Mouse (Mus musculus): ENCODE data around the gene 2310007B03Rik.

2310007B03Rik gene

DNA sequence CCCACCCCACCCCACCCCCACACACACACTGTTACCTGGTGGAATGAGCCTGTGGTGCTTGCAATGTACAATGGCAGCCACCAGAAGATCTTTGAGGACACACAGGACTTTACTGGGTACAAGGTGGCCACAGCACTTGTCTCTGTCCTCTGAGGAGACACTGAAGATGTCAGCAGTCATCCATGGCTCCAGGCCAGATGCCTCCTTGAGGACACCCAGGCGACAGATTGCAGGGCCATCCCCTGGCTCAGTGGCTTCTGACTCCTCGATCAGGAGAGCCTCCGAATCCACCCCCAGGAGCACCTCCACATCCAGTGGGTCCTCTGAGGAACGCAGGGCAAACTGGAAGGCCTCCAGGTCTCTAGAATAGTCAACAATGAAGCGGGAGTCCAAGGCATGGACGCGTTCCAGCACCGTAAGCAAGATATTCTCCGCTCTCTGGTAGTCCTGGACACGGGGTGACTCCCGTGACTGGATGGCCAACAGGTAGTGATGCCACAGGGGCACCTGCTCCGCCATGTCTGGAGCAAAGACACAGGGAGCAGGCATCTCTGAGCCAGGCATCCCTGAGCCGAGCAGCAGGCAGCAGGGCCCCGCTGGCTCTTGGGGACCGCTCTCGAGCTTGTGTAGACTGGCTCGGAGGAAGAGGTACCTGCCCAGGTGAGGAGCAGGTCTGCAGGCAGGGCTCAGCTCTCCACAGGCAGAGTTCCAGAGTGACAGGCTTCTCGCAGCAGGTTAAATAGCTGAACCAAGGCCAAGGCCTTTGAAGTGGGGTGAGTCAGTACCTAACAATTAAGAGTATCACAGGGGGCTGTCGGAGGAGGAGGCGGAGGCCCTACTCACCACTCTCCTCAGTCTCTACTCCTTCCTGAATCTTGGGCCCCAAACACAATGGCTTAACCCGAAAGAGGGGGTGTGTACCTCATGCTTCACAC is 915 bp downstream of the 2310007B03Rik start:
- DNase-seq = peak; percentile 33

DNA sequence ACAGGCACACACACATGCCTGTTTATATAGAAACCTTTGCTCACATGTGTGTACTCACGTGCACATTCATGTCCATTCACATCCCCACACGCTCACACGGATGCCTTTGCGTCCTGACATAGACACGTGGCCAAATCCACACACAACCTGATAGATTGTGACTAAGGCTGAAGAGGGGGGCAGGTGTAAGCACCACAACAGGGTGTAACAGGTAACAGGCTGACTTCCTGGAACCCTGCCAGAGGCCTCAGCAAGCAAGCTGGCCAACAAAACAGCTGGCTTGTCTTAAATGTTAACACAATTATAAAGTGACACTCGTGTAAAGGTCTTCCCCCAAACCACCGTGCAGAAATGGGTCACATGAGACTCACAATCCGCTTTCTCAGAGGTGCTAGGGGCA is 1.8 kb downstream of the 2310007B03Rik start:
- no peak for DNase-seq

DNA sequence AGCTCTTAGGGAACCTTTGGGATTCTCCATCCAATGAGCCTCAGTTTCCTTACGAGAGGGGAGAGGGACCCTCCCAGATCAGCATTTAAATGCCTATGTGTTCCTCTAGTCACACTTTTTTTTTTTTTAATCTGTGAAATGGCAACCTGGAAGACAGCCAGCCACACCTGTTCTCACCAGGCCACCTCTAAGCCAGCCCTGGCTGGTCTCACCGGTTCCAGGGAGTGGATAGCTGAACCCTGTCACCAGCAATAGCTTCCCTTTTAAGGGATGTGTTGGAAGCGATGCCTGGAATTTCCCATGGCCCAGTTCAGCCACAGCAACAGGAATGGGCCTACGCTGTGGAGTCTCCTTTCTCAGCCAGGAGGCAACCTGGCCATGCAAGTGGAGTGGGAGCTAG is 3.2 kb downstream of the 2310007B03Rik start:
- DNase-seq = no peak

DNA sequence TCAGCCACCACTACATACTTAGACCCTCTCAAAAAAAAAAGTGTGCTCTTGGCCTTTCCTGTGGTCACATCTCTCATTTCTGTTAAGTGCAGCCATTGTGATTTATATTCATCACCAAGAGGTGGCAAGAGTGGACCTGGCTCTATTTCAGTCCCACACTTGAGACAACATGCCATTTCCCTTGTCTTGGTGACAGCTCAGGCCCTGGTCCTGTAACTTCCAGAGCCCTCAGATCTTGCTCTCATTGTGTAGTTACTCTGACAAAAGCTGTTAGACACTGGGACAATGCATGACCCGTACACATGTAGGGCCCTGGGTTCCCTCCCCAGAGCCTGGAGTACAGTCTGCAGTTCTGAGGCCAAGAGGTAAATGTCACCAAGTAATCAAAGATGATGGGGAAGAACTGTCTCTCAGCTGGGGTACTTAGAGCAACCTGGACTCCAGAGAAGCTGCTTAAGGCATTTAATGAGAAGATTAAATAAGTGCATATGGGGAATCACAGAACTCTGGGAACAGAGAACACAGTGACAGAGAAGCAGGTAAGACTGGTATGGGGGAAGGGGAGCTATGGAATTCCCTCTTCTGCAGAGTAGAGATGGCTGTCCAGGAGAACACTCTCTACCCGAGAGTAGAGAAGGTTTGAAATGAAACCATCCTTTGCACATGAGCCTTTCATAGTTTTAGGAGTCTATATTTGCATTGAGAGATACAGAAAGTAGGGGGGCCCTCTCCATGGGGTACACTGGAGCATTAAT is 9.7 kb downstream of the 2310007B03Rik start:
- no peak for DNase-seq

DNA sequence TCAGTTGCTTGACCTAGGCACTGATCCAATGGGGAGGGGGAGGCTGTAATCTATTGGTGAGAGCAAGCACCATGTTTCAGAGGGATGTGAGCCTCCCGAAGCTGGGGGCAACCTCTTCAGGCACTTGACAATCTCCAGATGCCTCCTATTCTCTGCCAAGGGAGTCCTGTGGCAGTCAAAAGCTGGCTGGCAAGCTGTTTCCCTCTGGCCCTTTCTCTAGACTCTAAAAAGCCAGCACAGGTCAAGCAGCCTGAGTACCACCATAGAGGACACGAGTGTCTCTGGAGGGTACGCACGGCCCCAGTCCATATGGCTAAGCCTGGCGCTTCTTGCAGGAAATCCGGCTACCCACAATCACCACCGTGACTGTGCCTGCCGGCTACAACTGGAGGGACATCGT is 16.6 kb downstream of the 2310007B03Rik start:
- DNase-seq = no peak

DNA sequence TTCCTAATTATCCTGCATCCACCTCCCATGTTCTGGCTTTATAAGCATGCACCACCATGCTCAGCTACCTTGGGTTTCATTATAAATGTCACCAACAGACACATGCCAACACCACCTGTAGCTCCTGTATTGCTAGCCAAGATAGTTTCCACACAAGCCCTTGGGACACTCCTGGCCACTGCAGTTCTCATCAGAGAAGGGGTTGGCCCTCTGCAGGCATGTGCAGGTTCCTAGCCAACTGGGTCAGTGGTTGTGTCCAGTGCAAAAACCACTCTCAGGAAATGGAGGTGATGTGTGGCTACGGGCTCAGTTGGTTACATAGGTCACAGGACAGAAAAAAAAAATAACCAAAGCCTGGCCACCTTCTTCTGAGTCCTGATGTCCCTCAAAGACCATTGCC is 17.9 kb downstream of the 2310007B03Rik start:
- DNase-seq = no peak

DNA sequence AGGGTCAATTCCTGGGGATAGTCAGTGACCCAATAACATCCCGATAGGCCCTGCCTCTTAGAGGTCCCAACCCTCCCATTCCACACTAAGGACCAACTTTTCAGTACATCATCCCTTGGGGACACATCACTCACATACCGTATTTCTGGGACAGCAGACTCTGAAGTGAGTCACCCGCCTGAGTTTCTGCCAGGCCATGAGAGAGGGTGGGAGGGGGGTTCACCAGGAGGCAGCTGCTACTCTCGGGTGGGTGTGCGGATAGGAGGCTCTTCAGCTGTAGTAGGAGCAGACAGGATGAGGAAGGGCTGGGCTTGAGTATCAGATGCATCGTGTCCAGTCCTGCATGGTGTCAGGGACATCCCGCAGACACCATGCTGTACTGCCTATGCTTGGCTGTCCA is 21.0 kb downstream of the 2310007B03Rik start:
- no peak for DNase-seq

DNA sequence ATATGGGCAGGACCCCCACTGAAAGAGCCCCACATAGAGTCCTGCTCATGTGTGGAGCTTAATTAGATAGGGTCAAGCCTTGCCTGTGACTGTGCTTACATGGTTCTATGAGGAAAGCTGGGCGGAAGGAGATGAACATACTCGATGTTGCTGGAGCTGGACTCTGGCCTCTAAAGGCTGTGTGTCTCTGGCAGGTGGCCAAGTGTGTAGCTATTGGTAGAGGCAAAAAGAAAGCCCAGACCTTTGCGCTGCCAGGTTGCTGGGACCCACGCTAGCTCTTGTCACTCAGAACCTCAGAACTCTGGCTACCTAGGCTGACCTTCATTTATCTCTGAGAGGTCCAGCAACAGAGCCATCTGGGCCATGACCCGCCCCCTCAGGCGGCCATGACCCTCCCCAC is 22.2 kb downstream of the 2310007B03Rik start:
- DNase-seq = no peak

DNA sequence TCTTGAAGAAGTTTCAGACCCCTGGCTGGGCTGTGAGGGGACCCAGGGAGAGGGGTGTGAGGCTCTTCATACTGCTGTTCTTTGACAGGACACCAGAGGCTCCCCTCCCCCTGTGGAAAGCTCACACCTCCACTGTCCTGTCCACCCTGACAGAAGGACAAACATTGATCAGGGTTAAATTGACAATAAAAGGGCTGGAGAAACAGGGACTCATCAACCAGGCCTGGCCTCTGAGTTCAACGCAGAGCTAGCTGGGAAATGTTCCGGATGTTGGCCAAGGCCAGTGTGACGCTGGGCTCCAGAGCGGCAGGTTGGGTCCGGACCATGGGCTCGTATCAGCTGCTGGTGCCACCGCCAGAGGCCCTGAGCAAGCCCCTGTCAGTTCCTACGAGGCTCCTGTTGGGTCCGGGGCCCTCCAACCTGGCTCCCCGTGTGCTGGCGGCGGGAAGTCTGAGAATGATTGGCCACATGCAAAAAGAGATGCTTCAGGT is 25.7 kb downstream of the 2310007B03Rik start, which contains the start of gene Agxt:
Agxt (plus strand) TSS at position 205 of the 491 bp plus-strand sequence.
- DNase-seq = no peak

DNA sequence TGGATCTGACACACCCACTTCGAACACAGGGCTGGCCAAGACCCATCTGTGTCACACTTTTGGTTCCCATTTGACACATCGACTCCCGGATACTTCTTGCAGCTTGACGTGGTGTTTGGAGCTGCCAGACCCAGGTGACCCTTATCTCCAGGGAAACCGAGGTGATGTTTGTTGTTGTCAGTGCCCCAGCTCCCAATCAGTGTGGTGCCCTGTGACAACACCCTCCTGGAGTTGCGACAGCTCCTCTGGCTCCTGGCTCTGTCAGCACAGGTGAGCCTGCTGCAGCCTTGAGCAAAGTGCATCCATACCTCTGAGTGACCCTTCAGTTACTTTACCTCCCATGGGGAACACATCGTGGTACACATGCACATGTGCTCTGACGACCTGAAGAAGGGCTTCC is 28.1 kb downstream of the 2310007B03Rik start:
- no peak for DNase-seq

DNA sequence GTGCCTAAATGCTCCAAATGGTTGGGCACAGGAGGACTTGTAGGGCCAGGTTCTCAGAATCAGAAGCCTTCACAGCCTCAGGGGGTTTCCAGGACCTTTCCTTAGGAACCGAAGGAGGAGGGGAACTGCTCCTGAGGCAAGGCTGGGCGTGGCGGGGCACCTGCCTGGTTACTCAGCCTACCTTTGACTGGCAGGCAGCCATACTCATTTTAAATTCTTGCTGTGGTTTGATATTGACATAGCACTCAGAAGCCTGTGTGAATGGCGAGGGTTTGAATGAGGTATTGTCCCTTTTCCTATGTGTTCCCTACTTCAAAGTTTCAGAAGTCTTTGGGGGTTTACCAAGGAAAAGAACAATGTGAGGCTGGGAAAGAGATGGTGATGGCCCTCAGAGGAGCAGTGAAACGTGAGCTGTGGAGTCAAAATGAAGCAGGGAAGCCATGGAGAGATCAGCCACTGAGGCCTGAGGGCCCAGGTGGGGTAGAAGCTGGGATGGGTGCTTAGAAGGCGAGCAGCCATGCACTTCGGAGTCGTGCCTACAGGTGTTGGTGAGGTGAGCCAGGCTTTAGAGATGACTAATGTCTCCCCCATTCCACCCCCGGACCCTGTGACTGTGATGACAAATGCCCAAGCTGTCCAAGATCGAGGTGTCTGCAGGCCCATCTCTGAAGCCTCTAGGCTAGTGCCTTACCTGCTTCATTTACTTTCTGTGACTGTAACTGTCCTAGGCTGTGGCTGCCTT is 30.3 kb downstream of the 2310007B03Rik start:
- no peak for DNase-seq

DNA sequence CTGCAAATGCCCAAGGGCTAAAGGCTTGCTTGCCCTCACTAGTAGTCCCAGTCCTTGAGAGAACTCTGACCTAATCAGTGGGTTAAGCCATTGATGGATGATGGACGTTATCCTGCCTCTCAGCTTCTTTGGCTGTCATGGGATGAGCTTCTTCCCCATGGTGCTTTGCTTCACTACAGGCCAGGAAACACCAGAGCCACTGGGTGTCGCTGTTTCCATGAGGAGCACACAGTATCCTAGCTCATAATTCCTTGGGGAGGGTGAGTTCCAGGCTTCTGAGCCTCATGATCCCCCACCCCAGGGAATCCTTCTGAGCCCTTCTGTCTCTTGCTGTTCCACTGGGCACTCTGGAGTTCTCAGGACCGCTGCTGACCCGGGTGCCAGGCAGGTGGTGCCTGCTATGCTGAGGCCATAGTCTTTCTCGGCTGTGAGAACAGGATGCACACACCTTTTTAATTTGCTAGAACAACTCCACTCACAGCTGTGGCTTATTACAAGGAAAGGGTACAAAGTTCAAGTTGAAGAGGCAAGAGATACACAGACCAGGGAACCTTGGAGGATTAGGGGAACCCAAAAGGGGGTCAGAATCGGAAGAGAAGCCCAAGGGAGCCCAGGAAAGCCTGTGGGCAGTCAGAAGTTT is 31.9 kb downstream of the 2310007B03Rik start:
- DNase-seq = peak; percentile 33

DNA sequence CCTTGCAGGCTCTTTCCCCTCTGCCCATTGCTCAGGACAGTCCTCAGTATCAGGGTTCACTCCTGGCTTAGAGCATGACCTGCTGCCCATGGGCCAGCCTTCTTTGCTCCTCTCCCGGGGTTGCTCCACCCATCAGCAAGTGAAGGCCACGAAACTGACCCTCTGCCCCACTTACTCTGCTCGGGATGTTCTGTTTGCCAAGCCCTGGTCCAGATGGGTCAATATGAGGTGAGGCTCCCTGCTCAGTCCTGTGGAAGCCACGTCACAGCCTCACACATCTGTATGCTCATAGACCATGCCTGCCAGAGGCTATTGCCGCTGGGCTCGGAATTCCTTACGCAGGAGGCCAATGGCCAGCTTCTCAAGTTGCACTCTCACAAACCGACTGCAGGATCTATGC is 32.5 kb downstream of the 2310007B03Rik start:
- DNase-seq = no peak

DNA sequence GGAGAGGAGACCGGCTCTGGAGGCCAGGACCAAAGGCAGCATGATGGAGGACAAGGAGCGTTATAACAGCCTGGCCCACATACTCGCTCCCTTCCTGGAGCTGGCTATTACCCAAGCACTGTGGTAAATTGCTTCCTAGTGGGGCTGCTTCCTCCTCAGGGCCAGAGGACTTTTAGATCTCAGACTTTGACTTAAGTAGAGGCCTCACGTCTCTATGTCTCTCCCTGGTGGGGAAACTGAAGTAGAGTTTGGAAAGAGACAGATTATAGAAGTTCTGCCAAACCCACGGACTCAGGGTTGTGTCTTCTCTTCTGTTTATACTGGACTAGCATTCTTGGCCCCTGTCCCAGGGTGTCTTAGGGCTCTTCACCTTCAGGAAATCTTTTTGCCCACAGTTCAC is 35.5 kb downstream of the 2310007B03Rik start:
- DNase-seq = no peak

DNA sequence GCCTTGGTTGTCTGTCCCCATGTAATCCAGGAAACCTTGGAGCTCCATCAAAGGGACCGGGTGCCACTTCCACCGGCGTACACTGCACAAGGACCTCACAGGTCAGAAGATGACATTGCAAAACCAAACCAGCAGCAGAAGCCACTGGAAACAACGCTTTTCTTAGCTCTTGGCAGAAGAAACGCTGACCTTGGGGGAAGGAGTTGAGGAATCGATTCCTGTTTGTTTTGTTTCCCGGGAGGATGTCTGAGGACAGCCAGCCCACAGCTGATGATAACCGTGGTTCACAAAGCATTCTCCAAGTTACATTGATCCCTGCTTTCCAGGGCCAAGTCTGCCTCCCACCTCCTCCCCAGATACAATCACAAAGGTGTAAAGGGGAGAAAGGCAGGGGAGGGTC is 36.7 kb downstream of the 2310007B03Rik start:
- no peak for DNase-seq

DNA sequence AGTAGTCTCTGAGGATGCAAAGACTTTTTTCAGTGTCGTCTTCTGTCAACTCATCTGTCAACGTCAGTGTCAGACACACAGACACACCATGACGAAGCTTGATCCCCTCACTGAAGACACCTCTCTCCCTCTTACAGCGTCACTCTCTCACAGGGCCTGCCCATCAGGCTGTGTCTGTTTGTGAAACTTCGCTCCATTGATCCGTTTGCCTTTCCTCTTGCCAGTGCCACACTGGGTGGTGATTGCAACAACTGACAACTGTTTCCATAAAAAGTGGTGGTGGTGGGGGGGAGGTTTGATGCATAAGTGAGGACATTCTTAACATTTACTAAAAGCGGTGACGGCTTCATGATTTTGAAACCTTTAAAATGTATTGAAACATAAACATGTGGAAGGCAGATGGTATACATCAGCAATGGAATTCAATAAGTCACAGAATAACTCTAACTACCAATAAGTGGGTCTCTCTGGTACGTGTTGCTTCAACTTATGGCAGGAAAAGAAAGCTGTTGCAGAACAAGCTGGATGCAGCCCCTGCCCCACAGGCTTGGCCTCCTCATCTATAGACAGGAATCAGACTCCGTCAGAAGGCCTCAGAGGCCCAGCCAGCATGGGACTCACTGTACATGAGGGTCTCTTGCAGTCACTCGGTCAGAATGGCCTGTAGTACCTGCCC is 37.4 kb downstream of the 2310007B03Rik start:
- DNase-seq = no peak

DNA sequence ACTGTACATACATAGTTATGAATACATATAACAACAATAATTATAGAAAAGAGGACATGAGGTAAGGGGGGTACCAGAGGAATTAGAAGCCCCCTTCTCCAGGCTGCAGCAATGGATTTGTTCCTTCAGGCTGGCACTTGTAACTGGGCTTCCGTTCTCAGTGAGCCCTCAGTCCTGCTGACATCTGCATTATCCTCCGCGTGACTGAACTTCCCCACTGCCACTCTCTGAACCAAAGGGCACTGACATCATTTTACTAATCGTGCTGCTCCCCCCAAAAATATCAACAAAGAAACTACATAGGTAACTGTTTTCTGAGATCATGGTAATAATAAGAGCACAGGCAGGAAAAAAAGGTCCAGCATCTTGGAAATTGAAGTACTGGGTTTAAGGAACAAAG is 41.9 kb downstream of the 2310007B03Rik start:
- no peak for DNase-seq

DNA sequence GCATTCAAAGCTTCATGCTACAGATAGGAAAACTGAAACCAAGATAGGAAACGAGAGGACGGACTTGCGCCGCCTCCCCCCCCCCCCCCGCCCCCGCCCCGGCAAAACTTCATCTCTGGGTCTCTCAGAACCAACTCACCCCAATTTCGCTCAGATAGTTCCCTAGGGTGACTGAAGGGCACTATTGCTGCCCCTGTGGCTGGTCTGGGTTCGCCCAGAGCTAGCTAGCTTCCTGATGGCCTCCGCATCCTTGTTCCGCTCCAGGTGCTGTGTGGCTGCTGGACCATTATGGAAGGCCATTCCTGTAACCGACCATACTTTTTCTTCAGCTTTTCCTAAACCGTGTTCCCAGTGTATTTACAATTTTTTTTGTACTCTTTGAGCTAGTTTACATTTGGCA is 45.3 kb downstream of the 2310007B03Rik start:
- no peak for DNase-seq

DNA sequence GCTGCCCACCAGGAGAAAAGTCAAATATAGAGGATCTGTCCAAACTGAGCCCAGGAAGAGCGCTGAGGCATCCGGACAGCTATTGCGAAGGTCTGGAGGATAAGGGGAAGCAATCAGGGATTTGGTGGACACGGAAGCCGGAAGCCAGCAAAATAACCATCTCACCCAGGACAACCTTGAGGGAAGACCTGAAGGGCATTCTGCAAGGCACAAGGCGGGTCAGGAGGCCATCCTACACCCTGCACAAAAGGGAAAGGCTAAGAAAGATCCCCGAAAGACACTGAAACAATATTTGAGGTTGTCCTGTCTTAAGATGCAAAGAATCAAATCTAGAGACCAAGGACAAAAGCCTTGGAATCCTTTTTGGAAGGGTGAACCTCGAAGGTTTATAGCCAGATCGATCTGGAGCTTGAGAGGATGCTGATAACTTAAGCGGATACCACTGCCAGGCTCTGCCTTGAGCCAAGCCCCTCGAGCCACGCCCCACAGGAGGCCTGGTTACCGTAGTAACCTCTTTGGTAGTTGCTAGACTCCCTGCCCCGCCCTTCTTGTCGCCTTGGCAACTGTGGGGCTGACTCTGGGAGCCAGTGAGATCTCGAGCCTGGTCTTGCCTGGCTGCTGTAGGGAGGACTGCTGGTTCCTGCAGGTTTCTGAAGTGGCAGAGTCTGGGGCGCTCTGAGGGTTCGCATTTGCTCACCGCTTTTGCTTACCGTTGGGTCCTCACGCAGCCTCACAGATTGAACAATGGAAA is 45.9 kb downstream of the 2310007B03Rik start:
- DNase-seq = peak; percentile 76

DNA sequence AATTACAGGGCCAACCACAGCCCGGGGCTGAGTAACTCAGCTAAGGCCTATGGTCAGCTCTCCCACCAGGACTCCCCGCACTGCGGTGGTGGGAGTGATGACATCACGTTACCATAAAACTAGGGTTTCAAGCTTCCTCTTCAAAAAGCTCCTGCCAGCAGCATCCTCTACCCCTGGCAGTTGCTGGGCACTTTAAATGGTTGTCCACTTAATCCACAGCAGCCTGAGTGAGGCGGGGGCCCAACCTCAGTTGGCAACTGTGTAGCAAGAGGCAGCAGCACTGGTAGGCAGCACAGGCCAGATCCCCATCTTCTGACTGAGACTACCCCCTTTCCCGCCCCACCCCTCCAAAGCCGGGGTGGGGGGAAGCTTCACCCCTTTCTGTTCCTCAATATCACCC is 58.0 kb downstream of the 2310007B03Rik start:
- peak; percentile 63 for DNase-seq

DNA sequence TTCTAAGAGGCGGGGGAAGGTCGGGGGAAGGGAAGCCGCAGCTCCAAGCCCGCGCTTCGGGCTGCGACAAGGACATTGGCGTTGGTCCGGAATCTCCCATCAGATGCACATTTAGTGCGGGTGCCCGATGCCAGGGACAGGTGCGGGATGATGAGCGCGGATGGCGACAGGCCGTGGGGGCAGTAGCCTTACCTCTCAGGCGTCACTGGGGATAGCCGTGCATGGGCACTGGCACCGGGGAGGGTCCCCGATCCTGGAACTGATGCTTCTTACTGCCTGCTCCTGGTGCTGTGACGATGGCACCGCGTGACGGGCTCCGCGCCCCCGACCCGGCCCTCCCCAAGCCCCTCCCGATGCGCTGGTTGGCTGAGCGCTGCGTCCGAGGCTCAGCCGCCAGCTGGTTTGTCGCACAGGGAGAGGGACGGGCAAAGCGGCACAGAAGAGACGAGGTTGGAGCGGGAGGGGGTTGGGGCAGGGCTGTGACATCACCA is 59.1 kb downstream of the 2310007B03Rik start, which contains the start of gene Kif1a:
Kif1a (minus strand) TSS at position 381 of the 491 bp plus-strand sequence.
- peak; percentile 92 for DNase-seq

Measured in cerebellum, adult 11-12 months (tissue).